Mouse (Mus musculus): ENCODE results near the gene Mul1. TPM values are rescaled to one million over a fixed set of nuclear protein-coding genes. Genes with fewer than 3 reads are reported as not detected.
A peak's percentile ranks its signal among the peaks of the same experiment; 100 is the strongest.

Mul1 gene
- polyA plus RNA-seq, 1 experiment from 2014 or later = 19.7 TPM

DNA sequence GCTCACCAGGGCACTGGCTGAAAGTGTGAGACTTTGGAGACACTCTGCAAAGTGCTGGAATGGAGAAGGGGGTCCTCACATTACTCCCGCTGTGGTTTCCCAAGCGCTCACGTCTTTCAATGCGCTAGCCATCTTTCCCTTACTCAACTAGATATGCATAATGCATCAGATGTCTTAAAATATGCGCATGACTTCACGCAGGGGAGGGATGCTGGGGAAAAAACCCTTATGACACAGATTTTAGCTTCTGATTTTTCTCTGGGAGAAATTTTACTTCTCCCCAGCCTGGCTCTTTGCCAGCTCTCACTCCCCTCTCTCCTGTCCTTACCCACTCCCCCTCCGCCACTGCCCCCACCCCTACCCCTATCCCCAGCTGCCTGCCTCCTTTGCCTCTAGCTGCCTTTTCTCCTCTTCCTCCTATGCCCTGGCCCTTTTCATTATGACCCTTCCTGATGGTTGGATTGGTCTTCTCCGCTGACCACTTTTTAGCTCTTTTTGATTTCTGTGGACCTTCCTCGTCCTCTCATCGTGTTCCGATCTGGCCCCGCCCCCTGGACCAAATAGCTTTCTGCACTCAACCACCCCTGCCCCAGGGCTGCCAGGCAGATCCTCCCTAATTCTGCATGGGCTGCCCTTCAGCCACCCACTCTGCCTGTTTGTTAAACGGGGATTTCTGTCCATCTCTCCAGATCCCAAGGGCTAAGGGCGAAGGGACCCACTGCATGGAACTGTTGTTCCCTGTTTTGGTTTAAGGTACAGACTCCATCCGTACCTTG is 13.5 kb downstream of the Mul1 start:
- WGBS = 39% methylated on average over 15 of the region's 15 CpGs
- no peak for DNase-seq (ENCODE audit: low spot score)
- H3K27me3 ChIP-seq (replicated peaks; ENCODE audit: low read depth, poor library complexity, severe bottlenecking) = peaks cover 79% of the 10 kb centered on the region
- H3K27ac ChIP-seq (replicated peaks) = no peak overlapping the region
- no peaks in the 10 kb centered on the region for H3K9me3 ChIP-seq
- no peak overlapping the region for H3K4me3 ChIP-seq
- H3K4me1 ChIP-seq = peaks cover 42% of the 10 kb centered on the region
- H3K36me3 ChIP-seq (replicated peaks) = no peaks in the 10 kb centered on the region

DNA sequence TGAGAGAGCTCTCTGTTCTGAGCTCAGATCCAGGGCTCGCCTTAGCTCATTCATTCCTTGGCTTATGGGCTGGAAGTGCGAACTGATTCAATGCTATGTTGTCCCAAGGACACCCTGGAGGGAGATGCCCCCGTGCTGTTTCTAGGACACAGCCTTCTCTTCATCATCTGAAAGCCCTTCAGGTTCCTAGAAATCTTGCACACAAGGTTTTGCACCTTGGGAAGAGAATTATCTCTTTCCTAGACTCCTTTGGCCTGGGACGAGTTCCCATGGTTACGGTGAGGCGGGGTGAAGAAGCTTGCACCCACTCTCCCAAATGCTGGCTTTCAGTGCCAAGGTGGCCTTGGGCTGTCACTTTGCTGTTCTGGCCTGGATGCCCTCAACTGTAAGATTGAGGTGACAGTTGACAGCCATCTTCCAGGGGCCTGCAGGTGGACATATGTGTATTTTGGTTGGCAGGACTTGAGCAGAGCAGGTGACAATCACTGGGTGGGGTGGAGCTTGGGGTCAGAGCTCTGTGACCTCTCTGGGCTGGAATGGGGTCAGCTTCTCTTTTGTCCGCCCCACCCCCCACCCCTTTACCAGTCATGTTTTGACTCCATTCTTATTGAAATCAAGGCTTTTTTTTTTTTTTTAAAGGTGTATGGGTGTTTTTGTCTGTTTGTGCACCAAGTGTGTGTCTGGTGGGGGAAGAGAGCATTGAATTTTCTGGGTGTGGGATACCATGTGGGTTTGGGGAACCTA is 14.6 kb downstream of the Mul1 start:
- no peaks in the 10 kb centered on the region for H3K36me3 ChIP-seq (replicated peaks)
- H3K27me3 ChIP-seq (replicated peaks; ENCODE audit: low read depth, poor library complexity, severe bottlenecking) = peaks cover 86% of the 10 kb centered on the region
- H3K4me1 ChIP-seq = peaks cover 52% of the 10 kb centered on the region
- H3K9me3 ChIP-seq = no peaks in the 10 kb centered on the region
- no peak for DNase-seq (ENCODE audit: low spot score)
- no peak overlapping the region for H3K27ac ChIP-seq (replicated peaks)
- H3K4me3 ChIP-seq = no peak overlapping the region
- 55% methylated on average over 7 of the region's 7 CpGs for WGBS

DNA sequence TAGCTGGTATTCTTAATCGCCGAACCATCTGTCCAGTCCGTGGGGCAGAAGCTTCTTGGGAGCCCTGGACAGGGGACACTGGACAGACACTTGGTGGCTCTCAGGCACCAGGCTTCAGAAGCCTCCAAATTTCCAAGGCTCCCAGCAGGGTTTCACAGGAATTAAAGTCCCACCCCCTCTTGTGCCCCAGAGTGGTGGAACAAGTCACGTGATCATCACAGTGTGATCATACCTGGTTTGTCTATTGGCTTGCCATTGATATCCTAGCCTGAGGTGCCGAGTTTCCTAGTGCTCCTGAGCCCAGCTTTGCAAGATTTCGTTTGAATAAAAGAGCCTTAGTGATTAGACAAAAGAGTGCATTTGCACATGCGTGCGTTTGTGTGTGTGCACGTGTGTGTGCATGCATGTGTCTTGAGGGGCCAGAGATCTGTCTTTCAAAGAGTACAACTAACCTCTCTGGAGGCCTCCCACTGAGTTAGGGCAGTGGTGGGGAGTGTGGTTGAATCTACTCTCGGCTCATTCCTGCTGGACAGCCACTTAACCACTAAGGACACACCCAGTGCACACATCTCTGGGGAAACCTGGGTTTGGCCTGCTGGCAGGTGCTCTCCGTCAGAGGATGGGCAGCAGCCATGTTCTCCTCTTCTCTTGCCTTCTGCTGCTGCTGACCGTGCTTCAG is 15.3 kb downstream of the Mul1 start:
- WGBS = 60% methylated on average over 12 of the region's 12 CpGs
- DNase-seq (ENCODE audit: low spot score) = no peak
- Histone ChIP-seq H3K4me3 (no peak overlapping the region), H3K27me3 (replicated peaks; ENCODE audit: low read depth, poor library complexity, severe bottlenecking) (peaks cover 91% of the 10 kb centered on the region), H3K27ac (replicated peaks) (no peak overlapping the region), H3K4me1 (peaks cover 56% of the 10 kb centered on the region), H3K36me3 (replicated peaks) (no peaks in the 10 kb centered on the region), H3K9me3 (no peaks in the 10 kb centered on the region)

DNA sequence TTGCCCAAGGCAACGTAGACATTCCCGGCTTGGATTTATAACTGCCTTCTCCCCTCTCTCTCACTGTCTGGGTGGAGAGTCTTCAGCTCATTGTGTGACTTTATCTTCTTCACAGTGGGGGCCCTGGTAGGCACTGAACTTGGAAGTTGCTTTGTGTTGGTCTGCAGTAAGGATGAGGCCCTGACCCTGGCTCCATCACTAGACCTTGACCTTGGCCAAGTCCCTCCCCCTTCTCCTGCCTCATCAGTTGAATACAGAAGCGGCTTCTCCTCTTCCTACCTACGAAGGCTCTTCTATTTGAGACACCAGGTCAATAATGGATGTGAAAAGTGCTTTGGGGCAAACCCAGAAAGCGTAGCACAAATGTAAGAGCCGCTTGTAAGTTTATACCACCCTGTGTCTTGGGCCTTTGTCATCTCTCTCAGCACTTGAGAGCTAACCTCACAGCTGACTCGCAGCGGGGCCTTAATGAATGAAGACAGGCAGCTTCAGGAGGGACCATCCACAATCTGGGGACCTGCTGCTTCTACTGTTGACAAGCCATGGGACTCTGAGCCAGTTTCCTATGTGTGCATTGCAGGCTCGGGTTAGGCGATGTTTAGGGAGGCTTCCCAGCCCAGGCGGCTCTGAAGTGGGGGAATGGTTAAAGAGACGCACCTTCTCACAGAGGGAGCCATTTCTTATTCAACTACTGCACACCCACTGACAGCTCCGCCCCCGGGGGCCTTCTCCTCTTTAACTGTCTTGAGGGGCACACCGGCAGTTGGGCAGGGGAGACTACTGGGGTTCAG is 18.0 kb downstream of the Mul1 start:
- H3K27me3 ChIP-seq (replicated peaks; ENCODE audit: low read depth, poor library complexity, severe bottlenecking) = peaks cover 94% of the 10 kb centered on the region
- 0 out of 2 replicates have a peak overlapping the region, but pooled peaks have one; percentile 89 for H3K4me3 ChIP-seq
- DNase-seq (ENCODE audit: low spot score) = peak; percentile 15
- 28% methylated on average over 15 of the region's 15 CpGs for WGBS
- no peak overlapping the region for H3K27ac ChIP-seq (replicated peaks)
- H3K9me3 ChIP-seq = no peaks in the 10 kb centered on the region
- H3K4me1 ChIP-seq = peaks cover 67% of the 10 kb centered on the region
- H3K36me3 ChIP-seq (replicated peaks) = no peaks in the 10 kb centered on the region

DNA sequence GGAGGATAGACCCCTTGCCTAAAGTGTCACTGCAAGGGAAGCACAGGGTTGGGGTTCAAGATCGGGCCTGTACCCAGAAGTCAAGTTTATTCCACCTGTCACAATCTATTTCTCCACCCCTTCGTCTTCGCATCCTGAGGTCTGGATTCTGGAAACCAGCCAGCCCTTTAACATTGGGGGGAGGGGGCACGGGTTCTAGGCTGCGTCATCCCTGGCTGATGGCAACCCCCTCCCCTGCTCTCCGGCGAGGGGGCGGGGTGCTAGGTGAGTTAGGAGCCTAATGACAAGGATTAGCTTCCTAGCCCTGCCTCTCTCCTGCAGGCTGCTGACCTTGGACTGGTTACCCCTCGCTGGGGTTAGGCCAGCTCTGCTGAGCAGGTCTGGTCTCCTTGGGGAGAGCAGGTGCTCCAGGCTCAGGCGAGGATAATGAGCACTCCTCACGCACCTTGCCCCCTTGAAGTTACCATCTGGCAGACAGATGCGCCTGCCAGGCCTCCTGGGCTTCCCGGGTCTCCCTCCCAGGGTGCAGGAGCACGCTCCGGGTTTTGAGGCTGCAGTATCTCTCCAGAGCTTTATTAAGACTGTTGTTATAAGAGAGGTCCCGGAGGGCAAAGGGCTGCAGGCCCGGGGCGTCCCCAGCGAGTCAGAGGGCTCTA is 18.8 kb downstream of the Mul1 start:
- H3K9me3 ChIP-seq = no peaks in the 10 kb centered on the region
- WGBS = 4% methylated on average over 19 of the region's 19 CpGs
- peak overlapping the region; percentile 89 for H3K4me3 ChIP-seq
- peak; percentile 60 for DNase-seq (ENCODE audit: low spot score)
- H3K36me3 ChIP-seq (replicated peaks) = no peaks in the 10 kb centered on the region
- peaks cover 61% of the 10 kb centered on the region for H3K4me1 ChIP-seq
- peak overlapping the region; percentile 87 for H3K27ac ChIP-seq (replicated peaks)
- H3K27me3 ChIP-seq (replicated peaks; ENCODE audit: low read depth, poor library complexity, severe bottlenecking) = peaks cover 98% of the 10 kb centered on the region

DNA sequence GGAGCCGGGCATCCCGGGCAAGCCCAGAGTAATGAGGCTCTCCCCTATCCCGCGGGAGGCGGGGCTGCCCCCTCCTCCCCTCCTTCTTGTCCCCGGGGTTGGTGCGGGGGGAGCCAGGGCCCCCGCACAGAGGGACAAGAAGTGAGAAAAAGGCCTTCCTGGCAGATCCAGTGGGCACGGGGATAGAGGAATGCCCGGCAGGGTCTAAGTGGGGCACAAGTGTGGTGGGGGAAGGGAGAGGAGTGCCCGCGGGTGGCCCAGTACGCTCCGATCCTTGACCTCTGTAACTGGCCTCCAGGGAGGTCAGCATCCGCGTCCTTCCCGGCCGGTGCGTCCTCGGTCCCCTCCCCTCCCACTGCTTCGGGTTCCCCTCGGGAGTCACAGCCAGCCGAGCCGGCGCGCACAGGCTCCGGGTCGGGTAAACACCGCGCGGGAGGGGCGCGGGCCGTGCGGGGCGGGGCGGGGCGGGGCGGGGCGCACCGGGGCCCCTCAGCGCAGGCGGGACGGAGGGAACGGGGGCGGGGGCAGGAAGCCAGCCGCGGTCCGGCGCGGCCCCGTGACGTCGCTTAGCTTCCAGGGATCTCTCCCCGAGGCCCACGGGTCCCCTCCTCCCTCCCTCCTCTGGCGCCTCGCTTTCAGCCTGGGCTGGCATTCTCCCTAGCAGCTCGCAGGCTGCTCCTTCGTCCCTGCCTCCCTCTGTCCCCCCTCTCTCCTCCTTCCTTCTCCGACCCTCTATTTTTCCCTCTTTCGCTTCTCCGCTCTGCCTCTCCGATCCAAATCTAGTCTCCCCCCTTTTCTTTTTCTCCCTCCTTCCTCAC is 19.5 kb downstream of the Mul1 start, which contains the start of gene Camk2n1:
Gene Camk2n1, plus strand, starts transcription at position 562 of the 818 bp plus-strand sequence.
- H3K27me3 ChIP-seq (replicated peaks; ENCODE audit: low read depth, poor library complexity, severe bottlenecking) = peaks cover 98% of the 10 kb centered on the region
- no peaks in the 10 kb centered on the region for H3K36me3 ChIP-seq (replicated peaks)
- H3K4me3 ChIP-seq = peak within 1 kb of the TSS; percentile 89
- peaks cover 61% of the 10 kb centered on the region for H3K4me1 ChIP-seq
- no peaks in the 10 kb centered on the region for H3K9me3 ChIP-seq
- DNase-seq (ENCODE audit: low spot score) = peak; percentile 82
- peak within 1 kb of the TSS; percentile 87 for H3K27ac ChIP-seq (replicated peaks)
- WGBS = under 1% methylated on average over 62 of the region's 64 CpGs

DNA sequence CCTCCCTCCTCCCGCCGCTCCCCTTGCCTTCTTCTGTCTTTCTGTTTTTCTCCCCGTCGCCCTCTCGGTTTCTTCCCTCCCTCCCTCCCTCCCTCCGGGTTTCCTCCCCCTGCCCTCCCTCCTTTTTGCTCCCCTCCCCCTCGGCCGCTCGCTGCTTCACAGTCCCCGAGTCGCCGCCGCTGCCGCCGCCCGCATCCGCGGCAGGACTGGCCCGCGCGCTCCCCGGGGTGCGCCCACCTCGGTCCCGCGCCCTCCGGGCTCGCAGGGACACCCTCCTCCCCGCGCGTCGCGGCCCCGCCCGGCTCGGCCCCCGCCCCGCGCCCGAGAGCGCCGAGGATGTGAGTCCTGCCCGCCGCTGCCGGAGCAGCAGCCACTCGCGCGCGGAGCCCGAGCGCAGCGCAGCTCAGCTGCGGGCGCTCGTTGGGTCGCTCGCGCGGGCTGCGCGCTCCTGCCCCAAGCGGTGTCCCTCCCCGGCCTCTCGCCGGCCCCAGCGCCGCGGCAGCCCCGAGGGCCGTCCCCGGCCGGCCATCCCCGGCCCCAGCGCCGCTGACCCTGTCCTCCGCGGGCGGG is 20.2 kb downstream of the Mul1 start:
- WGBS = 2% methylated on average over 78 of the region's 78 CpGs
- peaks cover 57% of the 10 kb centered on the region for H3K4me1 ChIP-seq
- peak; percentile 80 for DNase-seq (ENCODE audit: low spot score)

DNA sequence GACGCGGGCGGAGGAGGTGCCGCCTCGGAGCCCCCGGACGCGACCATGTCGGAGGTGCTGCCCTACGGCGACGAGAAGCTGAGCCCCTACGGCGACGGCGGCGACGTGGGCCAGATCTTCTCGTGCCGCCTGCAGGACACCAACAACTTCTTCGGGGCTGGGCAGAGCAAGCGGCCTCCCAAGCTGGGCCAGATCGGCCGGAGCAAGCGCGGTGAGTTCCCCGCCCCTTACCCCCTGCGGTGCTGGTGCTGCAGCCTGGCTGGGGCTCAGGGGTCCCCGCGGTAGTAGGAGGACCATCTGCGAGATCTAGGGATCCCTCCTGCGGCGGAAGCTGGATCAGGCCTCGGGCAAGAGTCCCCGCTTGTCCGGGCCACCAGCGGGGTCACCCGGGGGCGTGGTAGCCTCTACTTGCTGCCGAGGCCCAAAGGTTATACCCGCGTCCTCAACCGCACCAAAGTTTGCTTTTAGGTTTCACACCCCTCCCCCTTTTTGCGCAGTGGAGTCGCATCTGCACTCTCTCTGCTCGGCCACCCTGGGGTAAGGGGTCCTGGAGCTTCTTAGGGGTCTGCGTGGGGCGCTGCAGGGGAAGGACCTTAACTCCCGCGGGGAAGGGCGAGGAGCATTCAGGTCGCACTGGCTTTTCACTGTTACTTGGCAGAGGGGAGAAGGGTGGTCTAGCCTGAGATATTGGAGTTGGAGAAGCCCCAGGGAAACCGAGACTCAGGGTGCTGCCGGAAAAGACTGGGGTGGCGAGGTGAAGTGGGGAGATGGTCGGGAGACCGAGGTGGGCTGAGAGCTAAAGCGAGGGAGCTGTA is 20.9 kb downstream of the Mul1 start:
- H3K27me3 ChIP-seq (replicated peaks; ENCODE audit: low read depth, poor library complexity, severe bottlenecking) = peaks cover 98% of the 10 kb centered on the region
- peaks cover 54% of the 10 kb centered on the region for H3K4me1 ChIP-seq
- H3K9me3 ChIP-seq = no peaks in the 10 kb centered on the region
- no peaks in the 10 kb centered on the region for H3K36me3 ChIP-seq (replicated peaks)
- H3K4me3 ChIP-seq = peak overlapping the region; percentile 89
- WGBS = under 1% methylated on average over 58 of the region's 58 CpGs
- peak overlapping the region; percentile 87 for H3K27ac ChIP-seq (replicated peaks)
- DNase-seq (ENCODE audit: low spot score) = peak; percentile 65

More for the DNA sequence above, 20.2 kb downstream of the Mul1 start:
- H3K9me3 ChIP-seq = no peaks in the 10 kb centered on the region
- H3K4me3 ChIP-seq = peak overlapping the region; percentile 89
- H3K27me3 ChIP-seq (replicated peaks; ENCODE audit: low read depth, poor library complexity, severe bottlenecking) = peaks cover 98% of the 10 kb centered on the region
- H3K27ac ChIP-seq (replicated peaks) = peak overlapping the region; percentile 87
- H3K36me3 ChIP-seq (replicated peaks) = no peaks in the 10 kb centered on the region

DNA sequence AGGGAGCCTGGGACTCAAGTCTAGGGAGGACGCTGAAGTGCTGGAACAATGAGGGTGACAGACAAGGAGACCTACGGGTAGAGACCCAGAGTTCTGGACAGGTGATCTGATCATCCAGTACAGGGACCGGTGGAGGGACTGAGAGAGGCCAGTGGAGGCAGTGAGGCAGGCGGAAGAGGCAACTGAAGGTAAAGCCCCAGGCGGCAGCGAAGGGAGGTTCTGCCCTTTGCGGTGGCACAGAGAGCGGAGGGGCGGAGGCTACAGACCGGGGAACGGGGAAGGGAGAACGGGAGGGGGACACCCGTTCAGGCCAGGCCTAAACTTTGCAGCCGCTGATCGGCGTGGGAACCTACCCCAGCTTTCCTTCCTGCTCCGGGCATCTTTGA is 21.5 kb downstream of the Mul1 start:
- Histone ChIP-seq H3K36me3 (replicated peaks) (no peaks in the 10 kb centered on the region), H3K9me3 (no peaks in the 10 kb centered on the region), H3K27me3 (replicated peaks; ENCODE audit: low read depth, poor library complexity, severe bottlenecking) (peaks cover 100% of the 10 kb centered on the region), H3K4me3 (peak overlapping the region; percentile 89), H3K4me1 (peaks cover 56% of the 10 kb centered on the region), H3K27ac (replicated peaks) (peak overlapping the region; percentile 87)
- under 1% methylated on average over 17 of the region's 17 CpGs for WGBS
- peak; percentile 39 for DNase-seq (ENCODE audit: low spot score)

DNA sequence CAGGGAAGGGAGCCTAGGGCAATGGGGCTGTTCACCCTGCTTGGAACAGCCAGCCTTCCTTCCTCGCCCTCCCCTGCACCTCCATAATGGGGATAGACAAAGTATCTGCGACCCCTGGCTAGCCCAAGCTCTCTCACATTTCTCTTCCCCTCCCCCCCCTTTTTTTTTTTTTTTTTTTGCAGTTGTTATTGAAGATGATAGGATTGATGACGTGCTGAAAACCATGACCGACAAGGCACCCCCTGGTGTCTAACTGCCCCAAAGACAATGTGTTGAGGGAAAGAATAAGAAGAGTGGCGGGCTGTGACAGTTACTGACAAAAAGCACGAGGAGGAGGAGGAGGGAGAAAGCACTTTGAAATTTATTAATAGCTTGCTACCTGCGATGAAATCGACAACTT is 22.1 kb downstream of the Mul1 start:
- no peak for DNase-seq (ENCODE audit: low spot score)
- peak overlapping the region; percentile 87 for H3K27ac ChIP-seq (replicated peaks)
- H3K4me1 ChIP-seq = peaks cover 57% of the 10 kb centered on the region
- WGBS = 3% methylated on average over 8 of the region's 8 CpGs
- H3K9me3 ChIP-seq = no peaks in the 10 kb centered on the region
- H3K4me3 ChIP-seq = peak overlapping the region; percentile 89
- peaks cover 100% of the 10 kb centered on the region for H3K27me3 ChIP-seq (replicated peaks; ENCODE audit: low read depth, poor library complexity, severe bottlenecking)
- no peaks in the 10 kb centered on the region for H3K36me3 ChIP-seq (replicated peaks)
